Mouse (Mus musculus) MEL (cell line): Measurements from ENCODE around the gene Mcrip2. TPM values are rescaled to one million over a fixed set of nuclear protein-coding genes. Genes with fewer than 3 reads are reported as not detected.

Experiments
- DNase-seq: peaks from one replicate; pipeline ENCODE4 v3.0.0; 2011; ENCODE audit warnings: low read depth, low spot score
- H3K27ac ChIP-seq: 2 replicates; pipeline ENCODE4 v1.5.1; 2012; ENCODE audit warnings: low read depth, mild to moderate bottlenecking, control low read depth, low read length, moderate library complexity; ENCODE audit not compliant: control insufficient read depth
- H3K27me3 ChIP-seq, 2 experiments: fragments of 150-350 bp in 1 of 2; sonication (generic) in 1 of 2; 2 replicates each; pipeline ENCODE4 v1.6.1; 2012; ENCODE audit warnings: low read length in 2 of 2, mild to moderate bottlenecking in 2 of 2, improper control_type of control experiment in 1 of 2, moderate library complexity in 1 of 2; ENCODE audit not compliant: insufficient read depth in 2 of 2, control insufficient read depth in 1 of 2
- H3K36me3 ChIP-seq, 2 experiments: 2 replicates each; pipeline ENCODE4 v1.6.1; 2012 to 2014; ENCODE audit warnings: low read length in 2 of 2, improper control_type of control experiment in 1 of 2, inconsistent platforms in 1 of 2, mild to moderate bottlenecking in 1 of 2; ENCODE audit not compliant: insufficient read depth in 2 of 2, control insufficient read depth in 1 of 2
- H3K4me1 ChIP-seq, 2 experiments: fragments of 150-350 bp in 1 of 2; sonication (generic) in 1 of 2; 2 replicates each; pipeline ENCODE4 v1.6.1; 2012; ENCODE audit warnings: low read length in 2 of 2, improper control_type of control experiment in 1 of 2, mild to moderate bottlenecking in 1 of 2; ENCODE audit not compliant: insufficient read depth in 2 of 2, control insufficient read depth in 1 of 2
- H3K4me3 ChIP-seq, 2 experiments: fragments of 150-350 bp in 1 of 2; sonication (generic) in 1 of 2; 2 replicates each; pipeline ENCODE4 v1.5.1; 2012; ENCODE audit warnings: low read depth in 2 of 2, low read length in 2 of 2, mild to moderate bottlenecking in 2 of 2, moderate library complexity in 2 of 2, control low read depth in 1 of 2, improper control_type of control experiment in 1 of 2; ENCODE audit not compliant: control insufficient read depth in 1 of 2, insufficient read depth in 1 of 2
- H3K79me2 ChIP-seq: 2 replicates; pipeline ENCODE4 v1.6.1; 2012; ENCODE audit warnings: mild to moderate bottlenecking, low read length, moderate library complexity; ENCODE audit not compliant: control insufficient read depth, poor library complexity, insufficient read depth
- H3K9ac ChIP-seq: 2 replicates; pipeline ENCODE4 v1.6.1; 2012; ENCODE audit warnings: low read depth, mild to moderate bottlenecking, control low read depth, low read length, moderate library complexity; ENCODE audit not compliant: control insufficient read depth, poor library complexity, severe bottlenecking
- H3K9me3 ChIP-seq: fragments of 150-350 bp; sonication (generic); replicated peaks from 2 replicates; pipeline ENCODE4 v1.6.1; 2012; ENCODE audit warnings: mild to moderate bottlenecking, low read length, improper control_type of control experiment, moderate library complexity; ENCODE audit not compliant: insufficient read depth
- BHLHE40 ChIP-seq: IDR thresholded peaks from 2 replicates; pipeline ENCODE4 v1.6.1; 2012; ENCODE audit warnings: low read depth, mild to moderate bottlenecking, inconsistent platforms, low read length, improper control_type of control experiment, borderline replicate concordance
- CHD2 ChIP-seq: IDR thresholded peaks from 2 replicates; pipeline ENCODE4 v1.6.1; 2011; ENCODE audit warnings: low read length, improper control_type of control experiment
- E2F4 ChIP-seq: IDR thresholded peaks from 2 replicates; pipeline ENCODE4 v1.6.1; 2011; ENCODE audit warnings: low read depth, low read length, improper control_type of control experiment, borderline replicate concordance
- ELF1 ChIP-seq: IDR thresholded peaks from 2 replicates; pipeline ENCODE4 v1.6.1; 2014; ENCODE audit warnings: low read depth, mild to moderate bottlenecking, inconsistent platforms, low read length, improper control_type of control experiment, moderate library complexity
- EP300 ChIP-seq, 2 experiments: IDR thresholded peaks; 2 replicates each; pipeline ENCODE4 v1.6.1; 2011; ENCODE audit warnings: improper control_type of control experiment in 2 of 2, low read length in 2 of 2, low read depth in 1 of 2, mild to moderate bottlenecking in 1 of 2
- HCFC1 ChIP-seq: IDR thresholded peaks from 2 replicates; pipeline ENCODE4 v1.6.1; 2012; ENCODE audit warnings: low read depth, mild to moderate bottlenecking, inconsistent platforms, low read length, improper control_type of control experiment, moderate library complexity
- KAT2A ChIP-seq: conservative IDR thresholded peaks from 2 replicates; pipeline ENCODE4 v1.6.1; 2012; ENCODE audit warnings: low read depth, low read length, improper control_type of control experiment, inconsistent platforms
- MAFK ChIP-seq: IDR thresholded peaks from 2 replicates; pipeline ENCODE4 v1.6.1; 2011; ENCODE audit warnings: low read depth, mild to moderate bottlenecking, low read length, improper control_type of control experiment, borderline replicate concordance
- MEF2A ChIP-seq: IDR thresholded peaks from 2 replicates; pipeline ENCODE4 v1.6.1; 2014; ENCODE audit warnings: low read depth, mild to moderate bottlenecking, inconsistent platforms, low read length, improper control_type of control experiment; ENCODE audit not compliant: poor library complexity, insufficient replicate concordance, severe bottlenecking; ENCODE audit errors: extremely low read depth
- MXI1 ChIP-seq: IDR thresholded peaks from 2 replicates; pipeline ENCODE4 v1.6.1; 2011; ENCODE audit warnings: mild to moderate bottlenecking, low read depth, low read length, improper control_type of control experiment
- MYB ChIP-seq: IDR thresholded peaks from 2 replicates; pipeline ENCODE4 v1.6.1; 2011; ENCODE audit warnings: mild to moderate bottlenecking, low read depth, low read length, improper control_type of control experiment
- NELFE ChIP-seq: IDR thresholded peaks from 2 replicates; pipeline ENCODE4 v1.6.1; 2011; ENCODE audit warnings: low read depth, low read length, improper control_type of control experiment
- POLR2A ChIP-seq, 2 experiments: IDR thresholded peaks; 2 replicates each; pipeline ENCODE4 v1.6.1; 2011 to 2012; ENCODE audit warnings: low read length in 2 of 2, mild to moderate bottlenecking in 2 of 2, control low read depth in 1 of 2, improper control_type of control experiment in 1 of 2, low read depth in 1 of 2, moderate library complexity in 1 of 2; ENCODE audit not compliant: control insufficient read depth in 1 of 2, insufficient read depth in 1 of 2, poor library complexity in 1 of 2
- POLR2AphosphoS2 ChIP-seq: IDR thresholded peaks from 2 replicates; pipeline ENCODE4 v1.6.1; 2011; ENCODE audit warnings: low read length, improper control_type of control experiment
- RAD21 ChIP-seq: IDR thresholded peaks from 2 replicates; pipeline ENCODE4 v1.6.1; 2011; ENCODE audit warnings: mild to moderate bottlenecking, low read depth, low read length, improper control_type of control experiment
- RCOR1 ChIP-seq: IDR thresholded peaks from 2 replicates; pipeline ENCODE4 v1.6.1; 2012; ENCODE audit warnings: low read depth, mild to moderate bottlenecking, inconsistent platforms, low read length, improper control_type of control experiment
- SIN3A ChIP-seq: IDR thresholded peaks from 2 replicates; pipeline ENCODE4 v1.6.1; 2012; ENCODE audit warnings: low read length, improper control_type of control experiment, inconsistent platforms
- SMC3 ChIP-seq: IDR thresholded peaks from 2 replicates; pipeline ENCODE4 v1.6.1; 2011; ENCODE audit warnings: low read depth, low read length, improper control_type of control experiment
- TBP ChIP-seq: IDR thresholded peaks from 2 replicates; pipeline ENCODE4 v1.8.0; 2011; ENCODE audit warnings: low read depth, low read length, improper control_type of control experiment
- TCF12 ChIP-seq: IDR thresholded peaks from 2 replicates; pipeline ENCODE4 v1.6.1; 2014; ENCODE audit warnings: low read depth, mild to moderate bottlenecking, inconsistent platforms, low read length, improper control_type of control experiment, moderate library complexity
- UBTF ChIP-seq: IDR thresholded peaks from 2 replicates; pipeline ENCODE4 v1.6.1; 2012; ENCODE audit warnings: low read depth, mild to moderate bottlenecking, inconsistent platforms, low read length, improper control_type of control experiment, moderate library complexity, borderline replicate concordance; ENCODE audit not compliant: insufficient read depth
- USF2 ChIP-seq, 2 experiments: IDR thresholded peaks; 2 replicates each; pipeline ENCODE4 v1.6.1; 2011 to 2012; ENCODE audit warnings: improper control_type of control experiment in 2 of 2, low read length in 2 of 2, borderline replicate concordance in 1 of 2, inconsistent platforms in 1 of 2, low read depth in 1 of 2, mild to moderate bottlenecking in 1 of 2; ENCODE audit not compliant: insufficient read depth in 1 of 2
- ZKSCAN1 ChIP-seq: IDR thresholded peaks from 2 replicates; pipeline ENCODE4 v1.6.1; 2012; ENCODE audit warnings: low read depth, mild to moderate bottlenecking, inconsistent platforms, low read length, improper control_type of control experiment, moderate library complexity
- ZMIZ1 ChIP-seq: IDR thresholded peaks from 2 replicates; pipeline ENCODE4 v1.6.1; 2012; ENCODE audit warnings: low read depth, mild to moderate bottlenecking, inconsistent platforms, low read length, improper control_type of control experiment, moderate library complexity
- polyA plus RNA-seq, 2 experiments: library from polyadenylated mRNA; stranded (reverse) in 1 of 2; unstranded in 1 of 2; fragments of >175 nt in 1 of 2; fragments of >200 nt in 1 of 2; gene quantifications; 2 replicates each; pipeline versions ENCODE4 v1.2.1 to v1.2.4; 2012; ENCODE audit warnings: low replicate concordance in 2 of 2, low read depth in 1 of 2; ENCODE audit not compliant: insufficient read length in 2 of 2, insufficient read depth in 1 of 2, missing spikeins in 1 of 2
- total RNA-seq: library from RNA; depleted of rRNA; stranded (reverse); fragments of 300-350 nt; gene quantifications from 2 replicates; pipeline ENCODE4 v1.2.3, GENCODE M21; 2012

Mcrip2 gene
- total and polyA plus RNA-seq, 3 experiments, result 88.9 to 281 (median 107) TPM

DNA sequence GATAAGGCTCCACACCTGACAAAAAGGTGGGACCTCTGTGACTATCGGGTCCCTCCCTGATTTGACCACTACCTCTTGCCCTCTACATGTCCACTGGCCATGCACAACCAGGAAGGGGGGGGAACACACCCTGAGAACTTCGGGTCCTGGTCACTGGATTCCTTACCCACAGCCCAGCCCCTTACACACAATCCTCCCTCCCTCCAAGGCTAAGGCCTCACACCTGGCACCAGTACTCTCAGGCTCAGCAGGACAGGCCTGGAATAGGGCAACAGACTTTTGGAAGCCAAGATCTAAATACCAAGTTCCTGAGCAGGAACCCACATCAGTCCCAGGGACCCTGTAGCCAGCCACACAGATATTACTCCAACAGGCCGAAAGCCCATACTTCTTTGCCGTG lies 29.7 kb downstream of the Mcrip2 start:
- no peaks in the 10 kb centered on the region; a peak in 2 of 4 replicates for H3K36me3 ChIP-seq
- peaks cover 4 to 15% of the 10 kb centered on the region in 2 experiments; a peak in 3 of 4 replicates for H3K4me1 ChIP-seq
- H3K79me2 ChIP-seq, result peaks cover 16% of the 10 kb centered on the region
- H3K27ac ChIP-seq, result no peak overlapping the region
- no peaks in the 10 kb centered on the region for H3K27me3 ChIP-seq
- no peak overlapping the region for H3K9ac ChIP-seq
- DNase-seq, result no peak
- no peak for TF ChIP-seq CHD2
- TF ChIP-seq UBTF, result no peak
- TF ChIP-seq BHLHE40, result no peak
- TF ChIP-seq TBP, result no peak
- no peak for TF ChIP-seq SIN3A
- TF ChIP-seq E2F4, result no peak
- TF ChIP-seq TCF12, result no peak
- TF ChIP-seq HCFC1, result no peak
- TF ChIP-seq MXI1, result no peak
- no peaks in the 10 kb centered on the region for H3K9me3 ChIP-seq
- H3K4me3 ChIP-seq, result no peak overlapping the region

DNA sequence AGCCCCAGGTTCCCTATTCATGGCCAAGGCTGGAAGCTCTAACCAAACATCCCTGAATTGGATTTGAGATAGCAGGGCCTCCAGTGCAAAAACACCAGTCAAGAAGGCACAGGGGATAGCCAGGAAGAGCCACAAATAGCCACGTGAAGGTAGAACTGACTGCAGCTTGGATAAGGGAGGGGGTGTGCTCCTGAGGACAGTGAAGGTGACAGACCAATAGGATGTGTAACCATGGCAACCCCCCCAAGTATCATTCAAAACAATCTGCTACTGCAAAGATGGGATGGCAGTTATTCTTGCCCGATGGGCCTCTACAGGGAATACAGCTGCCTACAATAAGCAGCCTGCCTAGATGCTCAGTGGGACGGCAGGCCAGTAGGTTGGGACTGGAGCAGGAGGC lies 31.0 kb downstream of the Mcrip2 start:
- H3K36me3 ChIP-seq, result no peaks in the 10 kb centered on the region; a peak in 2 of 4 replicates
- H3K79me2 ChIP-seq, result peaks cover 20% of the 10 kb centered on the region
- H3K9me3 ChIP-seq, result no peaks in the 10 kb centered on the region
- no peak overlapping the region for H3K9ac ChIP-seq
- H3K27me3 ChIP-seq, result no peaks in the 10 kb centered on the region
- peaks cover 2 to 8% of the 10 kb centered on the region in 2 experiments; a peak in 3 of 4 replicates for H3K4me1 ChIP-seq
- H3K4me3 ChIP-seq, result no peak overlapping the region
- no peak overlapping the region for H3K27ac ChIP-seq
- no peak for DNase-seq
- TF ChIP-seq MEF2A, result no peak
- no peak for TF ChIP-seq MYB
- no peak for TF ChIP-seq USF2 (IDR thresholded peaks at IDR 0.05; ENCODE audit: borderline replicate concordance in 1 of 2, insufficient read depth in 1 of 2, low read depth in 1 of 2, low read length in 2 of 2)
- TF ChIP-seq SIN3A, result no peak
- no peak for TF ChIP-seq HCFC1
- no peak for TF ChIP-seq ZMIZ1
- no peak for TF ChIP-seq EP300 (IDR thresholded peaks at IDR 0.05; ENCODE audit: low read depth in 1 of 2, low read length in 2 of 2)
- TF ChIP-seq UBTF, result no peak
- no peak; a peak in 1 of 4 replicates for TF ChIP-seq POLR2A (IDR thresholded peaks at IDR 0.05; ENCODE audit: control insufficient read depth in 1 of 2, insufficient read depth in 1 of 2, low read depth in 1 of 2, low read length in 2 of 2, poor library complexity in 1 of 2)
- TF ChIP-seq RCOR1, result no peak
- TF ChIP-seq E2F4, result no peak
- no peak for TF ChIP-seq ZKSCAN1
- no peak for TF ChIP-seq SMC3
- TF ChIP-seq TCF12, result no peak
- TF ChIP-seq MAFK, result no peak
- TF ChIP-seq NELFE, result no peak
- no peak for TF ChIP-seq ELF1
- no peak; the same call in 1 of the 2 replicates for TF ChIP-seq POLR2AphosphoS2
- TF ChIP-seq RAD21, result no peak
- no peak for TF ChIP-seq KAT2A
